Mouse (Mus musculus) layer of hippocampus, adult 18-20 months (tissue): ENCODE measurements around the gene Saal1. TPM values are rescaled to one million over a fixed set of nuclear protein-coding genes. Genes with fewer than 3 reads are reported as not detected.
A peak's percentile ranks its signal among the peaks of the same experiment; 100 is the strongest.
"Not testable (repeated sequence)": the region's sequence is repeated elsewhere in the genome, so short reads cannot be mapped to it uniquely, and the experiment has no call there.

Source experiments
- DNase-seq, 2 experiments: peaks; one replicate each; pipeline ENCODE4 v3.0.0; 2022; ENCODE audit warnings: low spot score in 2 of 2
- long read RNA-seq: library from polyadenylated mRNA; stranded (forward); transcript quantifications from one replicate; pipeline ENCODE4 v2.0.0, GENCODE M21; 2021
- total RNA-seq, 2 experiments: library from RNA; stranded (reverse); gene quantifications; 2 replicates each; pipeline ENCODE4 v1.2.3; 2021

Saal1 gene
- total RNA-seq = 10 to 100 TPM; 10.1 to 10.6 TPM
- long read RNA-seq, full-length matches to known transcripts = 11 of 13 reads
- long read RNA-seq, partial matches to known transcripts = 1 of 13 reads
- long read RNA-seq, other reads (novel, unspliced or antisense) = 1 of 13 reads

GRCm38 (mm10) chr7:46710390-46710844 is at the start of gene Saal1:
Saal1 (minus strand) TSS chr7:46710680.
- peak; percentile 65 to 86 for DNase-seq

GRCm38 (mm10) chr7:46751490-46751889 is 41.0 kb upstream of the Saal1 start, which contains the start of gene Saa2:
Saa2 (plus strand) TSS chr7:46751790.
- DNase-seq = no peak

GRCm38 (mm10) chr7:46748459-46748858 is 38.0 kb upstream of the Saal1 start:
- no peak for DNase-seq

GRCm38 (mm10) chr7:46746381-46746780 is 35.9 kb upstream of the Saal1 start:
- DNase-seq = no peak

- no peak for DNase-seq
These were observed 35.3 kb upstream of the Saal1 start for GRCm38 (mm10) chr7:46745816-46746215.

GRCm38 (mm10) chr7:46742880-46743279 is 32.4 kb upstream of the Saal1 start, which contains the start of gene Saa1:
Saa1 (minus strand) TSS chr7:46742980.
- DNase-seq = not testable (repeated sequence)

GRCm38 (mm10) chr7:46740041-46740440 is 29.6 kb upstream of the Saal1 start:
- not testable (repeated sequence) for DNase-seq

- no peak for DNase-seq
These were observed 28.3 kb upstream of the Saal1 start for GRCm38 (mm10) chr7:46738561-46739460.

- DNase-seq = no peak
These were observed 24.5 kb upstream of the Saal1 start for GRCm38 (mm10) chr7:46734983-46735382.

- DNase-seq = no peak
These were observed 22.0 kb upstream of the Saal1 start, which contains the start of gene Saa4 for GRCm38 (mm10) chr7:46732458-46732857. Saa4 (minus strand) TSS chr7:46732603.

GRCm38 (mm10) chr7:46727584-46727983 is 17.1 kb upstream of the Saal1 start:
- DNase-seq = no peak

GRCm38 (mm10) chr7:46724396-46724795 is 13.9 kb upstream of the Saal1 start:
- peak; percentile 17 to 34 for DNase-seq

- DNase-seq = no peak
These were observed 13.4 kb upstream of the Saal1 start for GRCm38 (mm10) chr7:46723849-46724248.

GRCm38 (mm10) chr7:46723354-46723753 is 12.9 kb upstream of the Saal1 start:
- DNase-seq = no peak

- DNase-seq = peak in 1 of 2 experiments; percentile 27
These were observed 10.0 kb upstream of the Saal1 start for GRCm38 (mm10) chr7:46720460-46720859.

- no peak for DNase-seq
These were observed 9.0 kb upstream of the Saal1 start for GRCm38 (mm10) chr7:46719526-46719925.

GRCm38 (mm10) chr7:46718591-46719270 is 8.3 kb upstream of the Saal1 start:
- no peak for DNase-seq

- DNase-seq = no peak
These were observed 6.4 kb upstream of the Saal1 start for GRCm38 (mm10) chr7:46716897-46717296.

- no peak for DNase-seq
These were observed 5.1 kb upstream of the Saal1 start, which contains the start of gene Saa3 for GRCm38 (mm10) chr7:46715600-46715999. Saa3 (minus strand) TSS chr7:46715700.

GRCm38 (mm10) chr7:46714518-46714917 is 4.0 kb upstream of the Saal1 start:
- DNase-seq = peak in 1 of 2 experiments; percentile 59

GRCm38 (mm10) chr7:46712250-46712649 is 1.8 kb upstream of the Saal1 start:
- no peak for DNase-seq
